Mouse (Mus musculus) kidney, adult 2 months (tissue): ENCODE measurements around the gene 4930402F06Rik. TPM values are rescaled to one million over a fixed set of nuclear protein-coding genes. Genes with fewer than 3 reads are reported as not detected.
A peak's percentile ranks its signal among the peaks of the same experiment; 100 is the strongest.

Experiments
- DNase-seq: peaks from one replicate; pipeline ENCODE4 v3.0.0; 2021
- H3K27ac ChIP-seq: fragments of 200-500 bp; 2 replicates; pipeline ENCODE4 v1.5.1; 2012; ENCODE audit warnings: low read depth, low read length, control low read depth, inconsistent platforms; ENCODE audit not compliant: insufficient read depth
- H3K27me3 ChIP-seq: fragments of 200-500 bp; replicated peaks from 2 replicates; pipeline ENCODE4 v1.6.1; 2012; ENCODE audit warnings: mild to moderate bottlenecking, moderate library complexity, low read length, inconsistent platforms; ENCODE audit not compliant: control insufficient read depth, insufficient read depth
- H3K36me3 ChIP-seq: fragments of 200-500 bp; 2 replicates; pipeline ENCODE4 v1.6.1; 2012; ENCODE audit warnings: mild to moderate bottlenecking, moderate library complexity, low read length, inconsistent platforms; ENCODE audit not compliant: control insufficient read depth, insufficient read depth
- H3K4me1 ChIP-seq: fragments of 200-500 bp; 2 replicates; pipeline ENCODE4 v1.6.1; 2011; ENCODE audit warnings: low read length; ENCODE audit not compliant: control insufficient read depth, insufficient read depth
- H3K4me3 ChIP-seq: fragments of 200-500 bp; 2 replicates; pipeline ENCODE4 v1.5.1; 2011; ENCODE audit warnings: mild to moderate bottlenecking, low read depth, low read length, control low read depth; ENCODE audit not compliant: insufficient read depth
- CTCF ChIP-seq: fragments of 200-500 bp; conservative IDR thresholded peaks from 2 replicates; pipeline ENCODE4 v1.5.1; 2011; ENCODE audit warnings: low read depth, mild to moderate bottlenecking, control low read depth, low read length, moderate library complexity, mixed read lengths; ENCODE audit not compliant: insufficient read depth, insufficient read length
- POLR2A ChIP-seq: fragments of 200-500 bp; IDR thresholded peaks from one replicate; pipeline ENCODE4 v1.6.1; 2011; ENCODE audit warnings: low read depth, low read length, control low read depth
- WGBS: fragments of 180-500 bp; shearing (Covaris S2); methylation state at CpG from one replicate; pipeline ENCODE4 v1.1.7; 2018; 5-methylcytosine and 5-hydroxymethylcytosine counted together
- polyA plus RNA-seq: library from polyadenylated mRNA; depleted of rRNA; stranded (reverse); fragments of >200 nt; gene quantifications from 2 replicates; pipeline ENCODE4 v1.2.3, GENCODE M21; 2012

The 4930402F06Rik gene
- polyA plus RNA-seq, 1 experiment: not detected

- TF ChIP-seq POLR2A (no peak), CTCF (peak; percentile 37; the same call in 1 of the 2 replicates)
- Histone ChIP-seq H3K27me3 (no peaks in the 10 kb centered on the region), H3K4me3 (no peak overlapping the region), H3K4me1 (no peaks in the 10 kb centered on the region), H3K36me3 (no peaks in the 10 kb centered on the region), H3K27ac (no peak overlapping the region)
- 31% methylated on average over 5 of the region's 5 CpGs for whole genome bisulfite sequencing
- DNase-seq: peak; percentile 51
Measured at GRCm38 (mm10) chr2:35349184-35349583, 47.8 kb downstream of the 4930402F06Rik start.

DNA sequence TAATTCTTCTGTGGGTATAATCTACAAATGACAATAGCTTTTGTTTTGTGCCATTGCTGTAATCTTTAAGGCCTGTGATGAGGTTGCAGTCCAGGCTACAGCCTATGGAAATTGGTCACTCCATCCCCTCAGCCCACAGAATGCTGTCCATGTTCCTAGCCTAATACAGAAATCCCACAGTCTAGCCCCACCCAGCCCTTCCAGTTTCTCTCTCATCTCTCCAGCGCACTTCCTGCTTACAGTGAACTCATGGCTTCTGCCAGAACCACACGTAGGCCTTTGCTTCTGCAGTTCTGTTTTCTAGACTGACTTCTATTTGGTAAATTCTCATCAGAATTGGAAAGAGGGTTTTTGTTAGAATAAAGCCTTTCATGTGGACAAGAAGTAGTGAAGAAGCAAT is 51.0 kb downstream of the 4930402F06Rik start:
- no peak overlapping the region for H3K4me3 ChIP-seq
- H3K36me3 ChIP-seq: no peaks in the 10 kb centered on the region
- H3K27me3 ChIP-seq: no peaks in the 10 kb centered on the region
- H3K27ac ChIP-seq: no peak overlapping the region
- 70% methylated on average over 2 of the region's 2 CpGs for WGBS
- no peaks in the 10 kb centered on the region for H3K4me1 ChIP-seq
- TF ChIP-seq POLR2A (no peak), CTCF (no peak)
- no peak for DNase-seq

- H3K4me1 ChIP-seq: no peaks in the 10 kb centered on the region
- H3K27ac ChIP-seq: no peak overlapping the region
- DNase-seq: no peak
- H3K4me3 ChIP-seq: no peak overlapping the region
- no peaks in the 10 kb centered on the region for H3K36me3 ChIP-seq
- no peaks in the 10 kb centered on the region for H3K27me3 ChIP-seq
- WGBS: 56% methylated on average over 3 of the region's 3 CpGs
- no peak for TF ChIP-seq CTCF
- no peak for TF ChIP-seq POLR2A
Measured at GRCm38 (mm10) chr2:35342605-35343004, 54.4 kb downstream of the 4930402F06Rik start.

GRCm38 (mm10) chr2:35338707-35339106 is 58.3 kb downstream of the 4930402F06Rik start:
- H3K27me3 ChIP-seq: no peaks in the 10 kb centered on the region
- TF ChIP-seq CTCF (no peak), POLR2A (no peak)
- 0 out of 2 replicates have a peak, but pooled peaks cover 2% of the 10 kb centered on the region for H3K4me1 ChIP-seq
- no peaks in the 10 kb centered on the region for H3K36me3 ChIP-seq
- H3K27ac ChIP-seq: peak overlapping the region; percentile 47; the same call in 1 of the 2 replicates
- DNase-seq: peak; percentile 34
- no peak overlapping the region for H3K4me3 ChIP-seq
- WGBS: 65% methylated on average over 6 of the region's 6 CpGs

- Histone ChIP-seq H3K27ac (peak overlapping the region; percentile 47; the same call in 1 of the 2 replicates), H3K4me1 (0 out of 2 replicates have a peak, but pooled peaks cover 2% of the 10 kb centered on the region), H3K27me3 (no peaks in the 10 kb centered on the region), H3K36me3 (no peaks in the 10 kb centered on the region), H3K4me3 (no peak overlapping the region)
- 58% methylated on average over 1 of the region's 1 CpGs for WGBS
- no peak for DNase-seq
- no peak for TF ChIP-seq CTCF
Measured at GRCm38 (mm10) chr2:35338036-35338435, 58.9 kb downstream of the 4930402F06Rik start.

- Histone ChIP-seq H3K36me3 (no peaks in the 10 kb centered on the region), H3K4me3 (peak overlapping the region; percentile 53), H3K27ac (peak overlapping the region; percentile 81), H3K4me1 (0 out of 2 replicates have a peak, but pooled peaks cover 2% of the 10 kb centered on the region), H3K27me3 (no peaks in the 10 kb centered on the region)
- peak; percentile 62 for DNase-seq
- 53% methylated on average over 10 of the region's 10 CpGs for WGBS
- TF ChIP-seq CTCF: no peak
- no peak for TF ChIP-seq POLR2A
Measured at GRCm38 (mm10) chr2:35337419-35337818, 59.6 kb downstream of the 4930402F06Rik start.

DNA sequence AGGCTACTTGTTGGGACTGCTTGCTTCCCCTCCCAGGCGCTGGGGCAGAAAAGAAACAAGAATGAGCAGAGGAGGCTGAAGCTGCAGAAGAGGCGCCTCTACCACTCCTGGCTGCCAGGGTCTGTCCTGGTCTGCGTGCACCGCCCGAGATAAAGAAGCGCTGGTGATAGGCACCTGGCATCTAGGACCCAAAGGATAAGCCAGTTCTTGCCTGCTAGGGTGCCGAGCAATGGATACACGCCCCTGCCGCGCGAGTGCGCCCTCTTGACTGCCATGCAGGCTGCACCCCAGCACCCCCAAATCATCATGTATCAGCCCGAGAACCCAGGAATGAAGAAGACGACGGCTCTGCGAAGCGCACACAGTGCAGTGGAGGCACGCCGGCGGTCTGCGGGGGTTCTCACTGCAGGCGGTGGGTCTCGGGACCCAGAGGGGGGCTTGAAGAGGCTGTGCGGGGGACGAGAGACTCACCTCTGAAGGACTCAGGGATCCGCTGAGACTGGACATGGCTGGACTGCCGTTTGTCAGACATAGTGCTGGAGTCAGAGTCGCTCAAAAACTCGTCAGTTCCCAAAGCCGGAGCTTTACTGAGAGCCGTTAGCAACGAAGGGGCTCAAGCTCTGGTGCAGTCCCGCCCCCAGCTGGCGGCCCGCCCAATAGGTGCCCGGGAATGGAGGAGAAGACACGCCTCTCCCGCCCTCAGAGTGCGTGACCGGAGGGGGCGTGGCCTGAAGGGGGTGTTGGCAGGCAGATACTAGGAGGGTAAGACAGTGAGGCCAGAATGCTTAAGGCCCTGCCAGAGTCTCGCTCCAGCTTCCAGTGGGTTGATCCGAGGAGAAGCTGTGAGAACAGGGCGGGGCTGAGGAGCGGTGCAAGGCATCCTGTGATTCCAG is 60.3 kb downstream of the 4930402F06Rik start, which contains the start of gene Stom:
TSS of gene Stom (minus strand) at position 589 of the 893 bp plus-strand sequence.
- WGBS: under 1% methylated on average over 45 of the region's 45 CpGs
- peak; percentile 100 for DNase-seq
- Histone ChIP-seq H3K27ac (peak within 1 kb of the TSS; percentile 81), H3K27me3 (no peaks in the 10 kb centered on the region), H3K36me3 (no peaks in the 10 kb centered on the region), H3K4me1 (0 out of 2 replicates have a peak, but pooled peaks cover 2% of the 10 kb centered on the region), H3K4me3 (peak within 1 kb of the TSS; percentile 53)
- TF ChIP-seq CTCF (no peak), POLR2A (peak; percentile 65)
